Mouse (Mus musculus): ENCODE measurements around the gene Il2ra. TPM values are rescaled to one million over a fixed set of nuclear protein-coding genes. Genes with fewer than 3 reads are reported as not detected.
A peak's percentile ranks its signal among the peaks of the same experiment; 100 is the strongest.

The Il2ra gene
- polyA plus RNA-seq, 1 experiment from 2014 or later, result 3.8 TPM

GRCm38 (mm10) chr2:11686512-11686911 lies 43.9 kb downstream of the Il2ra start:
- Histone ChIP-seq H3K9me3 (no peaks in the 10 kb centered on the region), H3K4me1 (no peaks in the 10 kb centered on the region), H3K36me3 (no peaks in the 10 kb centered on the region), H3K27me3 (no peaks in the 10 kb centered on the region; the same call in 1 of the 2 replicates), H3K9ac (no peak overlapping the region), H3K4me2 (no peak overlapping the region), H3K27ac (no peak overlapping the region), H3K4me3 (no peak overlapping the region)
- no peak for ATAC-seq (ENCODE audit: borderline replicate concordance, extremely low read depth, low FRiP score, low TSS enrichment)
- WGBS, result 84% methylated on average over 4 of the region's 4 CpGs

- Histone ChIP-seq H3K4me3 (no peak overlapping the region), H3K27ac (no peak overlapping the region), H3K4me1 (no peaks in the 10 kb centered on the region), H3K27me3 (no peaks in the 10 kb centered on the region; the same call in 1 of the 2 replicates), H3K4me2 (no peak overlapping the region), H3K9me3 (no peaks in the 10 kb centered on the region), H3K36me3 (no peaks in the 10 kb centered on the region), H3K9ac (no peak overlapping the region)
- WGBS, result 13% methylated on average over 3 of the region's 3 CpGs
- no peak for ATAC-seq (ENCODE audit: borderline replicate concordance, extremely low read depth, low FRiP score, low TSS enrichment)
Observed at GRCm38 (mm10) chr2:11687436-11687835, 44.8 kb downstream of the Il2ra start.

- Histone ChIP-seq H3K27ac (no peak overlapping the region), H3K4me3 (no peak overlapping the region), H3K9me3 (no peaks in the 10 kb centered on the region), H3K4me2 (no peak overlapping the region), H3K36me3 (no peaks in the 10 kb centered on the region), H3K9ac (no peak overlapping the region), H3K27me3 (no peaks in the 10 kb centered on the region; the same call in 1 of the 2 replicates), H3K4me1 (no peaks in the 10 kb centered on the region)
- no peak for ATAC-seq (ENCODE audit: borderline replicate concordance, extremely low read depth, low FRiP score, low TSS enrichment)
- 53% methylated on average over 8 of the region's 8 CpGs for WGBS
Observed at GRCm38 (mm10) chr2:11690201-11690890, 47.7 kb downstream of the Il2ra start.

- 77% methylated on average over 4 of the region's 4 CpGs for WGBS
- Histone ChIP-seq H3K9ac (no peak overlapping the region), H3K4me3 (no peak overlapping the region), H3K4me1 (no peaks in the 10 kb centered on the region), H3K9me3 (no peaks in the 10 kb centered on the region), H3K27ac (no peak overlapping the region), H3K27me3 (no peaks in the 10 kb centered on the region), H3K36me3 (no peaks in the 10 kb centered on the region), H3K4me2 (no peak overlapping the region)
- no peak for ATAC-seq (ENCODE audit: borderline replicate concordance, extremely low read depth, low FRiP score, low TSS enrichment)
Observed at GRCm38 (mm10) chr2:11693352-11693751, 50.7 kb downstream of the Il2ra start.

GRCm38 (mm10) chr2:11694104-11694503 lies 51.5 kb downstream of the Il2ra start:
- 65% methylated on average over 2 of the region's 2 CpGs for WGBS
- Histone ChIP-seq H3K9ac (no peak overlapping the region), H3K4me2 (no peak overlapping the region), H3K36me3 (no peaks in the 10 kb centered on the region), H3K27ac (no peak overlapping the region), H3K9me3 (no peaks in the 10 kb centered on the region), H3K4me3 (no peak overlapping the region), H3K4me1 (no peaks in the 10 kb centered on the region), H3K27me3 (no peaks in the 10 kb centered on the region)
- no peak for ATAC-seq (ENCODE audit: borderline replicate concordance, extremely low read depth, low FRiP score, low TSS enrichment)

- Histone ChIP-seq H3K27me3 (no peaks in the 10 kb centered on the region), H3K4me1 (no peaks in the 10 kb centered on the region), H3K4me2 (no peak overlapping the region), H3K9ac (no peak overlapping the region), H3K27ac (no peak overlapping the region), H3K9me3 (no peaks in the 10 kb centered on the region), H3K4me3 (no peak overlapping the region), H3K36me3 (no peaks in the 10 kb centered on the region)
- no peak for ATAC-seq (ENCODE audit: borderline replicate concordance, extremely low read depth, low FRiP score, low TSS enrichment)
- WGBS, result 55% methylated on average over 2 of the region's 2 CpGs
Observed at GRCm38 (mm10) chr2:11695867-11696266, 53.3 kb downstream of the Il2ra start.

GRCm38 (mm10) chr2:11698994-11699393 lies 56.4 kb downstream of the Il2ra start:
- H3K27me3 ChIP-seq, result no peaks in the 10 kb centered on the region; the same call in 1 of the 2 replicates
- no peak overlapping the region for H3K9ac ChIP-seq
- no peak overlapping the region for H3K4me2 ChIP-seq
- no peak overlapping the region for H3K27ac ChIP-seq
- no peak for ATAC-seq (ENCODE audit: borderline replicate concordance, extremely low read depth, low FRiP score, low TSS enrichment)
- H3K4me1 ChIP-seq, result no peaks in the 10 kb centered on the region
- no peak overlapping the region for H3K4me3 ChIP-seq
- 58% methylated on average over 5 of the region's 5 CpGs for WGBS
- no peaks in the 10 kb centered on the region for H3K36me3 ChIP-seq
- H3K9me3 ChIP-seq, result no peaks in the 10 kb centered on the region

- Histone ChIP-seq H3K27ac (no peak overlapping the region), H3K4me3 (no peak overlapping the region), H3K27me3 (no peaks in the 10 kb centered on the region; the same call in 1 of the 2 replicates), H3K4me1 (no peaks in the 10 kb centered on the region), H3K9me3 (no peaks in the 10 kb centered on the region), H3K4me2 (no peak overlapping the region), H3K36me3 (no peaks in the 10 kb centered on the region), H3K9ac (no peak overlapping the region)
- WGBS, result 74% methylated on average over 2 of the region's 2 CpGs
- ATAC-seq (ENCODE audit: borderline replicate concordance, extremely low read depth, low FRiP score, low TSS enrichment), result no peak
Observed at GRCm38 (mm10) chr2:11699905-11700304, 57.3 kb downstream of the Il2ra start.

GRCm38 (mm10) chr2:11705201-11706025 lies 62.8 kb downstream of the Il2ra start, which contains the start of gene Il15ra:
Il15ra (plus strand) TSS chr2:11705290.
- peak; percentile 59 for ATAC-seq (ENCODE audit: borderline replicate concordance, extremely low read depth, low FRiP score, low TSS enrichment)
- Histone ChIP-seq H3K36me3 (no peaks in the 10 kb centered on the region), H3K4me1 (peaks cover 14% of the 10 kb centered on the region), H3K4me2 (peak within 1 kb of the TSS; percentile 93), H3K27me3 (no peaks in the 10 kb centered on the region; the same call in 1 of the 2 replicates), H3K4me3 (peak within 1 kb of the TSS; percentile 71), H3K9me3 (no peaks in the 10 kb centered on the region), H3K9ac (peak within 1 kb of the TSS; percentile 53), H3K27ac (no peak within 1 kb of the TSS)
- under 1% methylated on average over 37 of the region's 37 CpGs for WGBS

GRCm38 (mm10) chr2:11706030-11706745 lies 63.6 kb downstream of the Il2ra start:
- 3% methylated on average over 28 of the region's 28 CpGs for WGBS
- no peak overlapping the region for H3K27ac ChIP-seq
- peak; percentile 55 for ATAC-seq (ENCODE audit: borderline replicate concordance, extremely low read depth, low FRiP score, low TSS enrichment)

GRCm38 (mm10) chr2:11706746-11707065 lies 64.1 kb downstream of the Il2ra start:
- no peak for ATAC-seq (ENCODE audit: borderline replicate concordance, extremely low read depth, low FRiP score, low TSS enrichment)
- peaks cover 14% of the 10 kb centered on the region for H3K4me1 ChIP-seq
- H3K27ac ChIP-seq, result no peak overlapping the region
- peak overlapping the region; percentile 93 for H3K4me2 ChIP-seq
- H3K27me3 ChIP-seq, result no peaks in the 10 kb centered on the region; the same call in 1 of the 2 replicates
- H3K4me3 ChIP-seq, result no peak overlapping the region; the same call in 1 of the 2 replicates
- no peak overlapping the region for H3K9ac ChIP-seq
- no peaks in the 10 kb centered on the region for H3K9me3 ChIP-seq
- 32% methylated on average over 6 of the region's 6 CpGs for WGBS
- no peaks in the 10 kb centered on the region for H3K36me3 ChIP-seq

More at GRCm38 (mm10) chr2:11706030-11706745, 63.6 kb downstream of the Il2ra start:
- H3K4me1 ChIP-seq, result peaks cover 14% of the 10 kb centered on the region
- no peaks in the 10 kb centered on the region for H3K36me3 ChIP-seq
- no peaks in the 10 kb centered on the region; the same call in 1 of the 2 replicates for H3K27me3 ChIP-seq
- no peaks in the 10 kb centered on the region for H3K9me3 ChIP-seq
- H3K9ac ChIP-seq, result peak overlapping the region; percentile 53
- H3K4me2 ChIP-seq, result peak overlapping the region; percentile 93
- peak overlapping the region; percentile 71 for H3K4me3 ChIP-seq

All from lung, embryonic 15.5 days (tissue).